Mouse (Mus musculus): Measurements from ENCODE around the gene Idi2.

GRCm38 (mm10) chr13:8965224-8965623 is 12.6 kb downstream of the Idi2 start:
- TF ChIP-seq BHLHE40 (IDR thresholded peaks at IDR 0.05; ENCODE audit: low read depth, low read length) (no peak), CTCF (conservative IDR thresholded peaks at IDR 0.05 in 1 of 2, IDR thresholded peaks at IDR 0.05 in 1 of 2; ENCODE audit: low read depth in 2 of 2, low read length in 2 of 2) (no peak), USF2 (conservative IDR thresholded peaks at IDR 0.05; ENCODE audit: low read depth, low read length) (no peak), E2F4 (IDR thresholded peaks at IDR 0.05; ENCODE audit: insufficient replicate concordance, low read depth, low read length) (no peak), POLR2A (IDR thresholded peaks at IDR 0.05; ENCODE audit: low read depth, low read length) (no peak), ZKSCAN1 (IDR thresholded peaks at IDR 0.05; ENCODE audit: borderline replicate concordance, low read depth, low read length) (no peak), POLR2AphosphoS2 (IDR thresholded peaks at IDR 0.05; ENCODE audit: low read depth, low read length) (no peak), ETS1 (conservative IDR thresholded peaks at IDR 0.05; ENCODE audit: low read depth, low read length) (no peak), MYC (IDR thresholded peaks at IDR 0.05; ENCODE audit: low read depth, low read length) (no peak), EP300 (IDR thresholded peaks at IDR 0.05; ENCODE audit: low read length) (no peak), MAX (IDR thresholded peaks at IDR 0.05; ENCODE audit: low read length) (no peak), TCF12 (IDR thresholded peaks at IDR 0.05; ENCODE audit: low read depth, low read length) (no peak)

Measured in CH12.LX (cell line).